Mouse (Mus musculus) liver, embryonic 13.5 days (tissue): ENCODE measurements around the gene Wnt1. TPM values are rescaled to one million over a fixed set of nuclear protein-coding genes. Genes with fewer than 3 reads are reported as not detected.
A peak's percentile ranks its signal among the peaks of the same experiment; 100 is the strongest.
"Not testable (repeated sequence)": the region's sequence is repeated elsewhere in the genome, so short reads cannot be mapped to it uniquely, and the experiment has no call there.

Source experiments
- ATAC-seq: fragments of 200-750 bp; cut with Nextera tagmentation; 2 replicates; pipeline ENCODE4 v1.8.0; 2017; ENCODE audit warnings: low read depth, mild to moderate bottlenecking, moderate number of reproducible peaks, moderate library complexity
- DNase-seq: peaks from one replicate; pipeline ENCODE4 v3.0.0; 2022
- H3K27ac ChIP-seq: fragments of 300-500 bp; sonication (generic); 2 replicates; pipeline ENCODE4 v1.5.1; 2015; ENCODE audit warnings: moderate library complexity, mild to moderate bottlenecking, inconsistent platforms
- H3K27me3 ChIP-seq: fragments of 300-500 bp; sonication (generic); 2 replicates; pipeline ENCODE4 v1.6.1; 2015; ENCODE audit warnings: mild to moderate bottlenecking, inconsistent platforms
- H3K36me3 ChIP-seq: fragments of 300-500 bp; sonication (generic); 2 replicates; pipeline ENCODE4 v1.6.1; 2015; ENCODE audit warnings: mild to moderate bottlenecking, inconsistent platforms
- H3K4me1 ChIP-seq: fragments of 300-500 bp; sonication (generic); replicated peaks from 2 replicates; pipeline ENCODE4 v1.6.1; 2015; ENCODE audit warnings: inconsistent platforms
- H3K4me2 ChIP-seq: fragments of 300-500 bp; sonication (generic); 2 replicates; pipeline ENCODE4 v1.6.1; 2015; ENCODE audit warnings: inconsistent platforms, mild to moderate bottlenecking, moderate library complexity
- H3K4me3 ChIP-seq: fragments of 300-500 bp; sonication (generic); replicated peaks from 2 replicates; pipeline ENCODE4 v1.5.1; 2015; ENCODE audit warnings: mild to moderate bottlenecking, inconsistent platforms
- H3K9ac ChIP-seq: fragments of 300-500 bp; sonication (generic); 2 replicates; pipeline ENCODE4 v1.6.1; 2015; ENCODE audit warnings: mild to moderate bottlenecking, inconsistent platforms
- H3K9me3 ChIP-seq: fragments of 300-500 bp; sonication (generic); replicated peaks from 2 replicates; pipeline ENCODE4 v1.6.1; 2016; ENCODE audit warnings: inconsistent platforms
- WGBS: fragments of 180-500 bp; shearing (Covaris S2); methylation state at CpG from one replicate; pipeline ENCODE4 v1.1.7; 2015; ENCODE audit not compliant: insufficient replicate concordance; 5-methylcytosine and 5-hydroxymethylcytosine counted together
- polyA plus RNA-seq: library from polyadenylated mRNA; unstranded; fragments of >200 nt; fragmentation: Nextera tagmentation; extraction: Ambion mirVana; gene quantifications from 2 replicates; pipeline ENCODE4 v1.2.1, GENCODE M21; 2015

The Wnt1 gene
- polyA plus RNA-seq, 1 experiment from 2014 or later = not detected

DNA sequence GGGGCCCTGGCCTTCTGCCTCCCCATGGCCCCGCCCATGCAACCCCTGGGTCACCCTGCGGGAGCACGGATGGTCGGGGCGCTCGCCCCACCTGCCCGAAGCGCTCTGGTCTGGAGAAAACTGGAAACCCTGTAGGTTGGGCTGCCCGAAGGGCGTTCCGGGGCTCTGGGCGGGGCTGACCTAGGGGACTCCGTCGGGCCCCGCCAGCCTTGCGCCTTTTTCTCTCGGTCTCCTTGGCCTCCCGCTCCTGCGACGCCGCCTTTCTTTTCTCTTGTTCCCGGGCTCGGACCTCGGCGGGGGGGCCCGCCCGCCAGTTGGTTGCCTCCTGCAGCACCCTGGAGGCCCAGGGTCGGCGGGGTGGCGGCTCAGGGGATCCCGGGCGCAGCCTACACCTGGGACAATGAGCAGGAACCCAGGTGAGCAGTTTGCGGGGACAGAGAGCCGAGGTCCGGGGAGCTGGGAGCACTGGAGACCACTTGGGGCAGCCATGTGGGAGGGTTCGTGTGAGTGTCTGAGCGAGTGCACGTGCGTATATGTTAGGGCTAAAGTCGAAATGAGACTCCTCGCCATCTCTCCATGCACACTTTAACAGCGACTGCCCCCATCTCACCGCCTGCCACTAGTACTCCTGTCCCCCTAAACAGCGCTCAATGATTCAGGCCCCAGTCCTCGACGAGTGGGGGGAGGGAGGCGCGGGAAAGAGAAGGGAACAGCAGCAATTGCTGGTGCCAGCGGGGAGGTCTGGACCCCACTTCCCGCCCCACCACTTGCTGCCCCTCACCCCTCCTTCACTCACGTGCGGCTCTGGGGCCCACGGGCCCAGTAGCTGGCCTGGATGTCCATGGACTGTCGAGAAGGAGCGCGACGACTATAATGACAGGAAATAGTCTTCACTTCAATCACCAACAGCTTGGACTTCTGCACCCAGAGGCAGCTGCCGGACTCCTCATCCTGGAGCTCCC lies 17.4 kb downstream of the Wnt1 start:
- WGBS = 1% methylated on average over 57 of the region's 58 CpGs
- Histone ChIP-seq H3K4me2 (peak overlapping the region; percentile 63), H3K4me3 (peak overlapping the region; percentile 49), H3K27me3 (peaks cover 85% of the 10 kb centered on the region), H3K4me1 (peaks cover 49% of the 10 kb centered on the region), H3K9ac (peak overlapping the region; percentile 53), H3K27ac (no peak overlapping the region), H3K36me3 (peaks cover 15% of the 10 kb centered on the region), H3K9me3 (no peaks in the 10 kb centered on the region)
- DNase-seq (peak; percentile 41), ATAC-seq (peak; percentile 46)

DNA sequence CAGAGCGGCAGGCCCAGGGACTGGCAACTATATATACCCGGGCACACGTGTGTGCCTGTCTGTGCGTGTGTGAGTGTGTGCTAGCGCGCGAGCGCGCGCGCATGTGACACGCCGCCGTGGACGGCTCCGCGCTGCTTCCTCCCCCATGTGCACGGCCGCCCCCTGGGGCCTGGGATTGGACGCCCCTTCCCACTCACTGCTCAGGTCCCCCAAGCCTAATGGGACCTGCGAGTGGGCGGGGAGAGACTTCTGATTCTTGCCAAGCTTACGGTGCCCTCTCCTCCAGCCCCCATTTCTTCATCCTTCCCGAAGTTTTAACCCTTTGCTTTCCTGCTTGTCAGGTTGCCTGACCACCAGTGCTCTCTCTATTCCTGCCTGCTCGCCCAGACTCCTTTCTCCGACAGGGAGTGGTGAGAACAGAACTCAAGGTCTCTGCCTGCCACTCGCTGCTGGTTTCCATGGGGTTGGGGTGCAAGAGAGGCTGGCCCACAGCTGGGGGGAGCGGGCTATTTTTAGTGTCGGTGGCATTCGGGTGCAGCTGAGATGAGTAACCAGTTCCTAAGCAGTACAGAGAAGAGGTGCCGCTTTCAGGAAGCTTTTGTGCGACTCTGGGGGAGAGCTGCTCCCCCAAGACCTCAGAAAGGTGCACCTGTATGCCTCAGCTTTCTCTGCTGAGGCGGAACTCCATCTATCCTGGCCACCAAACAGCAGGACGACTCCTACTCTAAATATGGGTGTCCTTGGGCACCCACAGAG lies 18.4 kb downstream of the Wnt1 start:
- DNase-seq = no peak

GRCm38 (mm10) chr15:98808651-98809134 lies 19.0 kb downstream of the Wnt1 start:
- Histone ChIP-seq H3K4me1 (peaks cover 45% of the 10 kb centered on the region), H3K4me2 (no peak overlapping the region), H3K9ac (no peak overlapping the region), H3K9me3 (no peaks in the 10 kb centered on the region), H3K36me3 (peaks cover 31% of the 10 kb centered on the region), H3K27me3 (peaks cover 69% of the 10 kb centered on the region), H3K4me3 (no peak overlapping the region), H3K27ac (no peak overlapping the region)
- ATAC-seq (no peak), DNase-seq (no peak)
- WGBS = 18% methylated on average over 6 of the region's 6 CpGs

More for the DNA sequence above, 18.4 kb downstream of the Wnt1 start:
- Histone ChIP-seq H3K27me3 (peaks cover 76% of the 10 kb centered on the region), H3K9ac (no peak overlapping the region), H3K4me1 (peaks cover 48% of the 10 kb centered on the region), H3K4me2 (peak overlapping the region; percentile 63), H3K36me3 (peaks cover 25% of the 10 kb centered on the region), H3K27ac (no peak overlapping the region), H3K4me3 (peak overlapping the region; percentile 49), H3K9me3 (no peaks in the 10 kb centered on the region)
- no peak for ATAC-seq
- 2% methylated on average over 34 of the region's 34 CpGs for WGBS

GRCm38 (mm10) chr15:98809390-98809789 lies 19.7 kb downstream of the Wnt1 start, which contains the start of gene Ddn:
TSS of gene Ddn (minus strand) at chr15:98809490.
- peaks cover 38% of the 10 kb centered on the region for H3K36me3 ChIP-seq
- H3K27me3 ChIP-seq = peaks cover 62% of the 10 kb centered on the region
- peak within 1 kb of the TSS; percentile 63; the same call in 1 of the 2 replicates for H3K4me2 ChIP-seq
- ATAC-seq (no peak), DNase-seq (no peak)
- H3K4me3 ChIP-seq = no peak within 1 kb of the TSS
- no peak within 1 kb of the TSS for H3K27ac ChIP-seq
- 63% methylated on average over 3 of the region's 3 CpGs for whole genome bisulfite sequencing
- H3K9me3 ChIP-seq = no peaks in the 10 kb centered on the region
- no peak within 1 kb of the TSS for H3K9ac ChIP-seq
- peaks cover 40% of the 10 kb centered on the region for H3K4me1 ChIP-seq

DNA sequence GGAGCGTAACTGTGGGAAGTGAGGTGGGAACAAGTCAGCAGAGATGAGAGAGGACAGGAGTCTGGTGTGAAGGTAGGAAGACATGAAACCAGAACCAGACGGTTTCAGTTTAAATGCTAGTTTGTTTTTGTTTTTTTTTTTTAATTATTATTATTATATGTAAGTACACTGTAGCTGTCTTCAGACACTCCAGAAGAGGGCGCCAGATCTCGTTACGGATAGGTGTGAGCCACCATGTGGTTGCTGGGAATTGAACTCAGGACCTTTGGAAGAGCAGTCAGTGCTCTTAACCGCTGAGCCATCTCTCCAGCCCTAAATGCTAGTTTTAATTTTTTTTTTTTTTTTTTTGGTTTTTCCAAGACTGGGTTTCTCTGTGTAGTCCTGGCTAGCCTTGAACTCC lies 20.6 kb downstream of the Wnt1 start:
- WGBS = 68% methylated on average over 6 of the region's 6 CpGs
- not testable (repeated sequence) for H3K9ac ChIP-seq, H3K4me3 ChIP-seq, H3K27ac ChIP-seq, H3K9me3 ChIP-seq, ATAC-seq, DNase-seq, H3K4me2 ChIP-seq
- H3K36me3 ChIP-seq = peaks cover 46% of the 10 kb centered on the region
- H3K27me3 ChIP-seq = peaks cover 54% of the 10 kb centered on the region
- H3K4me1 ChIP-seq = peaks cover 39% of the 10 kb centered on the region

DNA sequence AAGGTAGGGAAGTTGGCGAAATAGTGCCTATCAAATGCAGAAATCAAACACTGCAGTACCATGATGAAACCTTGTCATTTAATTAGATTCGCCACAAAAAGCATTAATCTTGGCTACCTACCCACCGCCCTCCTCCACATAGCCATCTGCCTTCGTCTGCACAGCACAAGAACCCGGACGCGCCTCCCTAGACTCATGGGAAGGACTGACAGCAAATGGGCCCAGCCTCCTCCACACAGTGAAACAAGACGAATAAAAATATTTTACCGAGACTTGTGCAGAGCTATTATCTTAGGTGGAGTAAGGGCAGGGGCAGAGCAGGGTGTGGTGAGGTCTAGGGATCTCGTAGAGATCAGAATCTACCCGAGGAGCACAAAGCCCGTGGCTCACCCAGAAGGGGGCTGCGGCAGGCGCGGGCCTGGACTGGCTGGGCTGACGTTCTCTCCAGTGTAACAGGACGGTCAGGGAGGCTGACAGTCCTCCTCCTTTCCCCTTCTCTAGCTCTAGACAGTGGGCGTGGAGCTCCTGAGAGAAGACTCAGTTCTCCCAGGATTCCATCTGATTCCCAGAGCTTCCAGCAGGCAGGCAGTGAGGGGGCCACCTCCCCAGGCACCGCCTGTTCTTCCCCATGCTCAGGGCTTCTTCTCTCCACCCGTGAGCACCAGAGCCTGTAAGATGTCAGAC lies 23.2 kb downstream of the Wnt1 start:
- ATAC-seq (no peak), DNase-seq (no peak)
- Histone ChIP-seq H3K27ac (no peak overlapping the region), H3K9me3 (no peaks in the 10 kb centered on the region), H3K9ac (no peak overlapping the region), H3K36me3 (peaks cover 72% of the 10 kb centered on the region), H3K27me3 (peaks cover 27% of the 10 kb centered on the region), H3K4me3 (no peak overlapping the region), H3K4me1 (peaks cover 12% of the 10 kb centered on the region), H3K4me2 (no peak overlapping the region)
- WGBS = 72% methylated on average over 20 of the region's 20 CpGs

- H3K4me3 ChIP-seq = no peak overlapping the region
- DNase-seq (no peak), ATAC-seq (no peak)
- no peaks in the 10 kb centered on the region for H3K9me3 ChIP-seq
- H3K9ac ChIP-seq = no peak overlapping the region
- H3K36me3 ChIP-seq = peaks cover 93% of the 10 kb centered on the region
- no peak overlapping the region for H3K27ac ChIP-seq
- peaks cover 6% of the 10 kb centered on the region; the same call in 1 of the 2 replicates for H3K4me1 ChIP-seq
- WGBS = 88% methylated on average over 7 of the region's 7 CpGs
- H3K27me3 ChIP-seq = no peaks in the 10 kb centered on the region
- H3K4me2 ChIP-seq = no peak overlapping the region
These were observed 28.5 kb downstream of the Wnt1 start for GRCm38 (mm10) chr15:98818171-98818570.

DNA sequence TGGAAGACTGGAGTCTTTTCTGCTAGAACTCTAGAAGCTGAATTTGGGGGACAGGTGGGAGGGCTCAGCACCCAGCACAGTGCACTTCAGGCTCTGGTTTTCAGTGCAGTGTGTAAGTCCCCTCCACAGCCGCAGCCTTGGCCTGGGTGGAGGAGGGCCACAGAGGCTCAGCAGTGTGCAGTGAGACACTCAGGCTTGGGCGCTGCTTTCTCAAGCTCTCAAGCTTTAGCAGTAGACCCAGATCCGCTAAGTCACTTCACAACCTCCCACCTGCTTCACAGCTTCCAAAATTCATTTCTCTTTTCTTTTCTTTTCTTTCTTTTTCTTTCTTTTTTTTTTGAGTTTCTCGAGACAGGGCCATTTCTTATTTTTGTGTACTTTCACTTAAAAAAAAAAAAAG lies 31.3 kb downstream of the Wnt1 start:
- H3K27ac ChIP-seq = no peak overlapping the region
- peaks cover 94% of the 10 kb centered on the region for H3K36me3 ChIP-seq
- no peak overlapping the region for H3K4me3 ChIP-seq
- ATAC-seq = no peak
- no peaks in the 10 kb centered on the region for H3K9me3 ChIP-seq
- no peak overlapping the region for H3K9ac ChIP-seq
- DNase-seq = no peak
- no peaks in the 10 kb centered on the region for H3K27me3 ChIP-seq
- peaks cover 21% of the 10 kb centered on the region for H3K4me1 ChIP-seq
- WGBS = 91% methylated on average over 4 of the region's 4 CpGs
- H3K4me2 ChIP-seq = no peak overlapping the region

- Histone ChIP-seq H3K36me3 (peaks cover 90% of the 10 kb centered on the region), H3K4me3 (no peak overlapping the region), H3K4me2 (no peak overlapping the region), H3K9me3 (no peaks in the 10 kb centered on the region), H3K27ac (no peak overlapping the region), H3K27me3 (no peaks in the 10 kb centered on the region), H3K4me1 (peaks cover 26% of the 10 kb centered on the region), H3K9ac (no peak overlapping the region)
- DNase-seq = no peak
- 65% methylated on average over 10 of the region's 10 CpGs for WGBS
- ATAC-seq = 0 out of 2 replicates have a peak, but pooled peaks have one; percentile 21
These were observed 31.7 kb downstream of the Wnt1 start for GRCm38 (mm10) chr15:98821403-98821802.

GRCm38 (mm10) chr15:98822147-98822546 lies 32.5 kb downstream of the Wnt1 start:
- WGBS = 81% methylated on average over 5 of the region's 5 CpGs
- H3K4me2 ChIP-seq = no peak overlapping the region
- H3K36me3 ChIP-seq = peaks cover 83% of the 10 kb centered on the region
- H3K4me1 ChIP-seq = peaks cover 33% of the 10 kb centered on the region
- DNase-seq (no peak), ATAC-seq (no peak)
- no peak overlapping the region for H3K4me3 ChIP-seq
- H3K9ac ChIP-seq = no peak overlapping the region
- H3K27me3 ChIP-seq = no peaks in the 10 kb centered on the region
- no peak overlapping the region for H3K27ac ChIP-seq
- H3K9me3 ChIP-seq = no peaks in the 10 kb centered on the region

DNA sequence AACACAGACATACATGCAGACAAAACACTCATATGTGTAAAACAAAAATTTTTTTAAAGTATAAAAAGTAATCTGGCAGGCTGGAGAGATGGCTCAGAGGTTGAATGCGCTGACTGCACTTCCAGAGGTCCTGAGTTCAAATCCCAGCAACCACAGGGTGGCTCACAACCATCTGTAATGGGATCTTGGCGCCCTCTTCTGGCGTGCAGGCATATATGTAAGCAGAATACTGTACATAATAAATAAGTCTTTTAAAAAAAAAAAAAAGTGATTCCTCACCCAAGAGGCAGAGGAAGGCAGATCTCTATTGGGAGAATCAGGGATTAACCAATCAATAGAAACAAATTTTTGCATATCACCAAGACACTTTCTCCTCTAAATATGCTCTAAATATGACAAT lies 33.8 kb downstream of the Wnt1 start:
- H3K4me2 ChIP-seq = no peak overlapping the region
- no peak overlapping the region for H3K27ac ChIP-seq
- no peaks in the 10 kb centered on the region for H3K9me3 ChIP-seq
- no peaks in the 10 kb centered on the region for H3K27me3 ChIP-seq
- peaks cover 75% of the 10 kb centered on the region for H3K36me3 ChIP-seq
- DNase-seq (no peak), ATAC-seq (no peak)
- H3K4me3 ChIP-seq = no peak overlapping the region
- peaks cover 46% of the 10 kb centered on the region for H3K4me1 ChIP-seq
- WGBS = 63% methylated on average over 3 of the region's 3 CpGs
- no peak overlapping the region for H3K9ac ChIP-seq
